Mouse (Mus musculus) urinary bladder, postnatal 14 days (tissue): Measurements from ENCODE around the gene Gm7714.
"Not testable (repeated sequence)": the region's sequence is repeated elsewhere in the genome, so short reads cannot be mapped to it uniquely, and the experiment has no call there.

Experiments
- DNase-seq: peaks from one replicate; pipeline ENCODE4 v3.0.0; 2021; ENCODE audit warnings: low spot score

The Gm7714 gene

GRCm38 (mm10) chr5:88268619-88269018 lies at the start of gene Gm7714:
Gene Gm7714, plus strand, starts transcription at chr5:88268919.
- no peak for DNase-seq

GRCm38 (mm10) chr5:88256475-88256874 lies 12.2 kb upstream of the Gm7714 start:
- no peak for DNase-seq

GRCm38 (mm10) chr5:88311307-88311706 lies 42.6 kb downstream of the Gm7714 start:
- DNase-seq: not testable (repeated sequence)

GRCm38 (mm10) chr5:88317012-88317411 lies 48.3 kb downstream of the Gm7714 start, which contains the start of gene Prol1:
Gene Prol1, plus strand, starts transcription at chr5:88317312.
- DNase-seq: no peak
